8 mouse cellular contexts compared by ENCODE assay signal in the genomic region with DNA sequence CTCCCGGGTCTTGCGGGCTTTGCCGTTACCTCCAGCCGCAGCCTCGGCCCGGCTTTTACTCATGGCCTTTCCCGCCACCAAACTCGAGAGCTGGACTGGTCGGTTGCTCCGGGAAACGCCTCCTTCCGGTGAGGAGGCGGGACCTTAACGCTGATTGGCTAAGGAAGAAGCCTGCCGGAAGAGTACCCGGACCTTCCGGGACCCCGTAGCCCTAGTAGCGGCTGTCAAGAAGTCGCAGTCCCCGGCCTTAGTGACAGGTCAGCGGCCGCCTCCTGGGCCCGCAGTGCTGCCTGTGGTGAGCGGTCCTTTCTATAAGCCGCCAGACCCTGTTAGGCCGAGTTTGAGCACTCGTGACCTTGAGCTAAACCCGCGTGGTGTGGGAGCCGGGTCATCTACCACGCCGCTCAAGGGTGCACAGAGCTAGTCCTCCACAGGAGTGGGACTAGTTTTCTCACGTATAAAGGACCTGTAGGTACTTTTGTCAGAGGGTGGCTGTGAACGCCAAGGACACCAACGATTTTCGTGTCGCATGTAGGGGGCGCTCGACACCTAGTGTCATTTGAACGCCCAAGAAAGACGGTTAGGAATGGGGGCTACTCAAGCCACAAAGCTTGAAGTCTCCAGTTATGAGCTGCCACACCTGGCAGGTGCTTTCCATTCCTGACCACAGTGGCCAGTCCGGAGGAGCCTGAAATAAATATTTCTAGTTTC. TPM values are rescaled to one million over a fixed set of nuclear protein-coding genes. Genes with fewer than 3 reads are reported as not detected.
DNase-seq lines count a peak whose midpoint lies in the region; ATAC-seq and TF ChIP-seq lines count a peak whose summit lies in the region.

TSS of gene Psmc3ip (minus strand) at position 123 of the 711 bp plus-strand sequence.

- H3K36me3 ChIP-seq in heart, embryonic 13.5 days: peaks cover 75% of the 10 kb centered on the region
- H3K36me3 ChIP-seq in kidney, postnatal 0 days (ENCODE audit: insufficient read depth, low read length): peaks cover 62% of the 10 kb centered on the region
- peaks cover 53% of the 10 kb centered on the region for H3K36me3 ChIP-seq in liver, embryonic 11.5 days (ENCODE audit: control insufficient read depth, insufficient read depth, low read length)
- H3K36me3 ChIP-seq in myocyte (ENCODE audit: control insufficient read depth, insufficient read depth): peaks cover 45% of the 10 kb centered on the region

- H3ac ChIP-seq in myocyte (ENCODE audit: control insufficient read depth, insufficient read length): peak within 1 kb of the TSS; percentile 30

- H3K9me3 ChIP-seq in heart, embryonic 13.5 days: no peaks in the 10 kb centered on the region
- no peaks in the 10 kb centered on the region for H3K9me3 ChIP-seq in kidney, postnatal 0 days (replicated peaks; ENCODE audit: low read length)
- no peaks in the 10 kb centered on the region for H3K9me3 ChIP-seq in liver, embryonic 11.5 days (ENCODE audit: control insufficient read depth, low read length)

- H3K27ac ChIP-seq in brown adipose tissue, adult 24 weeks (replicated peaks; ENCODE audit: low read depth, low read length): peak within 1 kb of the TSS; percentile 92
- peak within 1 kb of the TSS; percentile 98 for H3K27ac ChIP-seq in heart, embryonic 13.5 days (replicated peaks)
- H3K27ac ChIP-seq in kidney, postnatal 0 days: peak within 1 kb of the TSS; percentile 96
- peak within 1 kb of the TSS; percentile 86 for H3K27ac ChIP-seq in liver, embryonic 11.5 days (ENCODE audit: low read depth, low read length)

- H3K4me2 ChIP-seq in heart, embryonic 13.5 days: peak within 1 kb of the TSS; percentile 97
- H3K4me2 ChIP-seq in kidney, postnatal 0 days (ENCODE audit: low read length): peak within 1 kb of the TSS; percentile 84
- peak within 1 kb of the TSS; percentile 96 for H3K4me2 ChIP-seq in liver, embryonic 11.5 days
- peak within 1 kb of the TSS; percentile 80 for H3K4me2 ChIP-seq in myocyte (ENCODE audit: low read depth)

- H3K9ac ChIP-seq in heart, embryonic 13.5 days: peak within 1 kb of the TSS; percentile 92
- peak within 1 kb of the TSS; percentile 69 for H3K9ac ChIP-seq in kidney, postnatal 0 days (ENCODE audit: low read depth, low read length)
- peak within 1 kb of the TSS; percentile 82 for H3K9ac ChIP-seq in liver, embryonic 11.5 days (ENCODE audit: low read depth, low read length)

- H3K79me2 ChIP-seq in myocyte (ENCODE audit: control insufficient read depth, insufficient read depth): no peaks in the 10 kb centered on the region

- ATAC-seq in CD4-positive, CD25-positive, alpha-beta regulatory T cell, adult 4 months: peak; percentile 96
- ATAC-seq in erythroid progenitor cell, adult 5-6 weeks (replicated peaks; ENCODE audit: low FRiP score, poor library complexity, severe bottlenecking): peak; percentile 97
- peak; percentile 88 for ATAC-seq in heart, embryonic 13.5 days (ENCODE audit: extremely low read depth, insufficient number of reproducible peaks, low FRiP score, low TSS enrichment)
- peak; percentile 93 for ATAC-seq in kidney, postnatal 0 days (replicated peaks; ENCODE audit: low FRiP score, low read depth)
- peak; percentile 97 for ATAC-seq in liver, embryonic 11.5 days (replicated peaks; ENCODE audit: low FRiP score)

- peak; percentile 58 for TF ChIP-seq POLR2A in myocyte (IDR thresholded peaks at IDR 0.05; ENCODE audit: insufficient read length, low read depth)

- no peaks in the 10 kb centered on the region for H3K4me1 ChIP-seq in brown adipose tissue, adult 24 weeks (ENCODE audit: control insufficient read depth, insufficient read depth, insufficient read length, low read length)
- peaks cover 16% of the 10 kb centered on the region for H3K4me1 ChIP-seq in heart, embryonic 13.5 days
- H3K4me1 ChIP-seq in kidney, postnatal 0 days (replicated peaks; ENCODE audit: insufficient read depth, low read length): no peaks in the 10 kb centered on the region; the same call in 1 of the 2 replicates
- H3K4me1 ChIP-seq in liver, embryonic 11.5 days (replicated peaks; ENCODE audit: control insufficient read depth, insufficient read depth, low read length): peaks cover 8% of the 10 kb centered on the region

- peak; percentile 96 for DNase-seq in kidney, postnatal 0 days (ENCODE audit: low spot score)
- peak; percentile 92 for DNase-seq in liver, embryonic 11.5 days (ENCODE audit: low spot score)
- peak; percentile 94 to 96 for DNase-seq in spleen, postnatal 4 days (ENCODE audit: low spot score in 2 of 2)

- peak within 1 kb of the TSS; percentile 78 for H3K4me3 ChIP-seq in brown adipose tissue, adult 24 weeks (ENCODE audit: insufficient read depth, low read depth, low read length)
- peak within 1 kb of the TSS; percentile 84 for H3K4me3 ChIP-seq in heart, embryonic 13.5 days
- peak within 1 kb of the TSS; percentile 62 for H3K4me3 ChIP-seq in kidney, postnatal 0 days (replicated peaks; ENCODE audit: low read depth, low read length)
- peak within 1 kb of the TSS; percentile 62 for H3K4me3 ChIP-seq in liver, embryonic 11.5 days (ENCODE audit: low read depth, low read length)
- peak within 1 kb of the TSS; percentile 73 for H3K4me3 ChIP-seq in myocyte

- WGBS in heart, embryonic 13.5 days: under 1% methylated on average over 43 of the region's 43 CpGs
- under 1% methylated on average over 43 of the region's 43 CpGs for WGBS in kidney, postnatal 0 days
- WGBS in liver, embryonic 11.5 days: under 1% methylated on average over 43 of the region's 43 CpGs

- no peaks in the 10 kb centered on the region for H3K27me3 ChIP-seq in heart, embryonic 13.5 days (replicated peaks)
- no peaks in the 10 kb centered on the region for H3K27me3 ChIP-seq in kidney, postnatal 0 days (ENCODE audit: insufficient read depth, low read length)
- H3K27me3 ChIP-seq in liver, embryonic 11.5 days (replicated peaks; ENCODE audit: control insufficient read depth, insufficient read depth, low read length): no peaks in the 10 kb centered on the region
- no peaks in the 10 kb centered on the region for H3K27me3 ChIP-seq in myocyte (ENCODE audit: control insufficient read depth, insufficient read depth, insufficient read length)

- TF ChIP-seq CTCF in kidney, postnatal 0 days (IDR thresholded peaks at IDR 0.05; ENCODE audit: low read depth): peak; percentile 75

TF ChIP-seq in myocyte, 11 proteins besides CTCF, POLR2A, EP300 and RAD21:
- TF ChIP-seq E2F4 (IDR thresholded peaks at IDR 0.05; ENCODE audit: insufficient read depth) (peak; percentile 87), USF1 (IDR thresholded peaks at IDR 0.05; ENCODE audit: low read depth) (no peak)

RNA-seq across cellular contexts. Expression of gene Psmc3ip, which starts in this region (rescaled TPM):
- 1 to 10 TPM; 8.4 to 9.8 TPM for polyA plus RNA-seq in CD4-positive, CD25-positive, alpha-beta regulatory T cell, adult 4 months (2017; shearing (Covaris generic))
- 1.7 and 3.6 TPM in 2 replicates for polyA plus RNA-seq in brown adipose tissue, adult 24 weeks (2012; ENCODE audit: insufficient read depth, insufficient read length, missing spikeins)
- total RNA-seq in erythroid progenitor cell, adult 5-6 weeks (2015; ENCODE audit: low replicate concordance): 5.9 and 7.9 TPM in 2 replicates
- 13.2 and 29.0 TPM in 2 replicates for total RNA-seq in erythroid progenitor cell, adult 5-6 weeks (2017; ENCODE audit: low replicate concordance)
- 21.4 and 26.6 TPM in 2 replicates for polyA plus RNA-seq in heart, embryonic 13.5 days (2015; fragmentation: Nextera tagmentation; extraction: Ambion mirVana)
- polyA plus RNA-seq in kidney, postnatal 0 days (2015; fragmentation: Nextera tagmentation; extraction: Ambion mirVana): 23.2 and 26.4 TPM in 2 replicates
- polyA plus RNA-seq in liver, embryonic 11.5 days (2014; fragmentation: Nextera tagmentation; extraction: Ambion mirVana): 40.7 and 42.8 TPM in 2 replicates
- polyA plus RNA-seq in myocyte (2012; fragmentation: generic; extraction: Trizol): 7.1 TPM

Comparison
In these comparisons a context has a peak if more than half of its experiments do, and no peak if none do; other contexts are left out.
1. Peak in every context shown above with its lines: DNase-seq, ATAC-seq, H3K4me3 ChIP-seq and H3K27ac ChIP-seq.